Mouse (Mus musculus) CH12.LX (cell line): ENCODE data around the gene Stxbp3. TPM values are rescaled to one million over a fixed set of nuclear protein-coding genes. Genes with fewer than 3 reads are reported as not detected.

ENCODE experiments used
- DNase-seq: peaks from one replicate; pipeline ENCODE4 v3.0.0-alpha.2; 2013; ENCODE audit errors: extremely low read depth
- H3K27ac ChIP-seq: 2 replicates; pipeline ENCODE4 v1.5.1; 2012; ENCODE audit warnings: low read depth, mild to moderate bottlenecking, control low read depth, moderate library complexity; ENCODE audit not compliant: insufficient read depth
- H3K27me3 ChIP-seq: replicated peaks from 2 replicates; pipeline ENCODE3; 2012; ENCODE audit warnings: inconsistent platforms
- H3K36me3 ChIP-seq, 2 experiments: replicated peaks in 1 of 2; 2 replicates each; pipeline versions ENCODE3 to v1.6.1; 2012; ENCODE audit warnings: inconsistent platforms in 1 of 2, low read length in 1 of 2, mild to moderate bottlenecking in 1 of 2, mixed read lengths in 1 of 2, moderate library complexity in 1 of 2; ENCODE audit not compliant: control insufficient read depth in 1 of 2, insufficient read depth in 1 of 2
- H3K4me1 ChIP-seq, 2 experiments: 2 replicates each; pipeline ENCODE4 v1.6.1; 2012; ENCODE audit warnings: inconsistent platforms in 1 of 2, moderate library complexity in 1 of 2; ENCODE audit not compliant: insufficient read depth in 2 of 2, control insufficient read depth in 1 of 2
- H3K4me2 ChIP-seq: 2 replicates; pipeline ENCODE4 v1.6.1; 2012; ENCODE audit warnings: low read depth, mild to moderate bottlenecking, control low read depth; ENCODE audit not compliant: poor library complexity, insufficient read depth, severe bottlenecking
- H3K4me3 ChIP-seq, 3 experiments: fragments of 150-350 bp in 1 of 3; sonication (generic) in 1 of 3; replicated peaks in 1 of 3; 2 replicates each; pipeline versions ENCODE3 to v1.5.1; 2011 to 2012; ENCODE audit warnings: low read depth in 2 of 3, low read length in 2 of 3, mild to moderate bottlenecking in 2 of 3, moderate library complexity in 2 of 3, control low read depth in 1 of 3, improper control_type of control experiment in 1 of 3, inconsistent platforms in 1 of 3, mixed read lengths in 1 of 3; ENCODE audit not compliant: poor library complexity in 1 of 3
- H3K79me2 ChIP-seq: replicated peaks from 2 replicates; pipeline ENCODE4 v1.6.1; 2012; ENCODE audit warnings: mild to moderate bottlenecking, moderate library complexity; ENCODE audit not compliant: control insufficient read depth, poor library complexity, insufficient read depth, severe bottlenecking; ENCODE audit errors: extremely low read depth
- H3K9ac ChIP-seq: 2 replicates; pipeline ENCODE4 v1.6.1; 2012; ENCODE audit warnings: low read depth, mild to moderate bottlenecking, control low read depth, moderate library complexity; ENCODE audit not compliant: insufficient read depth
- H3K9me3 ChIP-seq: replicated peaks from 2 replicates; pipeline ENCODE3; 2012; ENCODE audit warnings: low read length, inconsistent platforms, mixed read lengths
- CHD1 ChIP-seq: IDR thresholded peaks from 2 replicates; pipeline ENCODE4 v1.6.1; 2012; ENCODE audit warnings: low read depth, low read length, improper control_type of control experiment, inconsistent platforms
- CHD2 ChIP-seq: IDR thresholded peaks from 2 replicates; pipeline ENCODE4 v1.6.1; 2011; ENCODE audit warnings: low read length, improper control_type of control experiment
- CTCF ChIP-seq, 2 experiments: IDR thresholded peaks in 1 of 2; conservative IDR thresholded peaks in 1 of 2; 2 replicates each; pipeline ENCODE4 v1.5.1; 2011 to 2012; ENCODE audit warnings: low read depth in 2 of 2, low read length in 2 of 2, improper control_type of control experiment in 1 of 2, inconsistent platforms in 1 of 2, mild to moderate bottlenecking in 1 of 2, moderate library complexity in 1 of 2
- E2F4 ChIP-seq: IDR thresholded peaks from 2 replicates; pipeline ENCODE4 v1.6.1; 2011; ENCODE audit warnings: low read depth, low read length, improper control_type of control experiment; ENCODE audit not compliant: insufficient replicate concordance
- ELF1 ChIP-seq: IDR thresholded peaks from 2 replicates; pipeline ENCODE4 v1.6.1; 2014; ENCODE audit warnings: low read depth, mild to moderate bottlenecking, inconsistent platforms, low read length, improper control_type of control experiment
- EP300 ChIP-seq: IDR thresholded peaks from 2 replicates; pipeline ENCODE4 v1.6.1; 2011; ENCODE audit warnings: low read length, improper control_type of control experiment
- ETS1 ChIP-seq: conservative IDR thresholded peaks from 2 replicates; pipeline ENCODE4 v1.6.1; 2012; ENCODE audit warnings: low read depth, mild to moderate bottlenecking, inconsistent platforms, low read length, improper control_type of control experiment, moderate library complexity
- GABPA ChIP-seq: IDR thresholded peaks from 2 replicates; pipeline ENCODE4 v1.6.1; 2012; ENCODE audit warnings: low read depth, low read length, improper control_type of control experiment, inconsistent platforms; ENCODE audit not compliant: insufficient replicate concordance
- HCFC1 ChIP-seq: IDR thresholded peaks from 2 replicates; pipeline ENCODE4 v1.6.1; 2012; ENCODE audit warnings: low read depth, mild to moderate bottlenecking, inconsistent platforms, low read length, improper control_type of control experiment
- IRF4 ChIP-seq: IDR thresholded peaks from 2 replicates; pipeline ENCODE4 v1.6.1; 2014; ENCODE audit warnings: low read depth, mild to moderate bottlenecking, inconsistent platforms, low read length, improper control_type of control experiment
- JUND ChIP-seq: conservative IDR thresholded peaks from 2 replicates; pipeline ENCODE4 v1.6.1; 2011; ENCODE audit warnings: low read depth, low read length, improper control_type of control experiment
- KAT2A ChIP-seq: IDR thresholded peaks from 2 replicates; pipeline ENCODE4 v1.6.1; 2012; ENCODE audit warnings: low read length, improper control_type of control experiment, inconsistent platforms; ENCODE audit not compliant: insufficient replicate concordance
- MAFK ChIP-seq: IDR thresholded peaks from 2 replicates; pipeline ENCODE4 v1.6.1; 2011; ENCODE audit warnings: low read length, improper control_type of control experiment; ENCODE audit not compliant: insufficient replicate concordance
- MAX ChIP-seq: IDR thresholded peaks from 2 replicates; pipeline ENCODE4 v1.6.1; 2011; ENCODE audit warnings: low read length, improper control_type of control experiment
- MAZ ChIP-seq: IDR thresholded peaks from 2 replicates; pipeline ENCODE4 v1.6.1; 2012; ENCODE audit warnings: low read depth, mild to moderate bottlenecking, inconsistent platforms, low read length, improper control_type of control experiment, moderate library complexity
- MEF2A ChIP-seq: IDR thresholded peaks from 2 replicates; pipeline ENCODE4 v1.6.1; 2014; ENCODE audit warnings: low read depth, mild to moderate bottlenecking, inconsistent platforms, low read length, improper control_type of control experiment, borderline replicate concordance
- MXI1 ChIP-seq: IDR thresholded peaks from 2 replicates; pipeline ENCODE4 v1.6.1; 2011; ENCODE audit warnings: mild to moderate bottlenecking, low read depth, low read length, improper control_type of control experiment
- NELFE ChIP-seq: IDR thresholded peaks from 2 replicates; pipeline ENCODE4 v1.6.1; 2011; ENCODE audit warnings: low read depth, low read length, improper control_type of control experiment
- NRF1 ChIP-seq: IDR thresholded peaks from 2 replicates; pipeline ENCODE4 v1.6.1; 2014; ENCODE audit warnings: low read depth, mild to moderate bottlenecking, inconsistent platforms, low read length, improper control_type of control experiment, moderate library complexity
- PAX5 ChIP-seq: IDR thresholded peaks from 2 replicates; pipeline ENCODE4 v1.6.1; 2012; ENCODE audit warnings: low read length, inconsistent platforms, mixed read lengths
- POLR2A ChIP-seq: IDR thresholded peaks from 2 replicates; pipeline ENCODE4 v1.6.1; 2011; ENCODE audit warnings: low read depth, mild to moderate bottlenecking, improper control_type of control experiment, low read length
- RCOR1 ChIP-seq: conservative IDR thresholded peaks from 2 replicates; pipeline ENCODE4 v1.6.1; 2012; ENCODE audit warnings: low read depth, mild to moderate bottlenecking, inconsistent platforms, low read length, improper control_type of control experiment
- SMC3 ChIP-seq: IDR thresholded peaks from 2 replicates; pipeline ENCODE4 v1.6.1; 2011; ENCODE audit warnings: low read depth, low read length, improper control_type of control experiment
- TCF12 ChIP-seq: IDR thresholded peaks from 2 replicates; pipeline ENCODE4 v1.6.1; 2014; ENCODE audit warnings: low read depth, mild to moderate bottlenecking, inconsistent platforms, low read length, improper control_type of control experiment
- USF1 ChIP-seq: IDR thresholded peaks from 2 replicates; pipeline ENCODE4 v1.6.1; 2014; ENCODE audit warnings: low read depth, mild to moderate bottlenecking, inconsistent platforms, low read length, improper control_type of control experiment
- USF2 ChIP-seq: conservative IDR thresholded peaks from 2 replicates; pipeline ENCODE4 v1.6.1; 2011; ENCODE audit warnings: low read depth, low read length, improper control_type of control experiment
- ZKSCAN1 ChIP-seq: IDR thresholded peaks from 2 replicates; pipeline ENCODE4 v1.6.1; 2012; ENCODE audit warnings: low read depth, inconsistent platforms, low read length, improper control_type of control experiment, borderline replicate concordance
- ZMIZ1 ChIP-seq: IDR thresholded peaks from 2 replicates; pipeline ENCODE4 v1.6.1; 2012; ENCODE audit warnings: low read depth, mild to moderate bottlenecking, inconsistent platforms, low read length, improper control_type of control experiment
- ZNF384 ChIP-seq: IDR thresholded peaks from 2 replicates; pipeline ENCODE4 v1.6.1; 2012; ENCODE audit warnings: low read depth, low read length, improper control_type of control experiment, inconsistent platforms
- dilution Hi-C: fragments of 300-500 bp; cut with MboI; formaldehyde crosslinking; loops from 2 replicates; pipeline ENCODE4 v1.14.3; 2020; ENCODE audit warnings: low sequenced_read_pairs; ENCODE audit not compliant: extremely low pct_unique_long_range_greater_than_20kb, extremely low pct_ligation_motif_present
- in situ Hi-C: fragments of 300-500 bp; cut with MboI; formaldehyde crosslinking; loops from 3 replicates; pipeline ENCODE4 v1.14.3; 2019; ENCODE audit warnings: low sequenced_read_pairs, low pct_ligation_motif_present, low pct_unique_long_range_greater_than_20kb, mixed read lengths
- polyA plus RNA-seq: library from polyadenylated mRNA; unstranded; fragments of >175 nt; gene quantifications from 2 replicates; pipeline ENCODE4 v1.2.1, GENCODE M21; 2012; ENCODE audit warnings: low read depth; ENCODE audit not compliant: insufficient read length
- total RNA-seq, 2 experiments: library from RNA; depleted of rRNA; stranded (reverse); fragments of 300-350 nt in 1 of 2; fragments of >200 nt in 1 of 2; gene quantifications; 2 replicates each; pipeline ENCODE4 v1.2.3; 2012 to 2014

Gene Stxbp3
- total and polyA plus RNA-seq, 3 experiments = 12.1 to 21.5 (median 14.4) TPM

- TF ChIP-seq POLR2A (no peak), USF2 (no peak), ZKSCAN1 (no peak), IRF4 (0 out of 2 replicates have a peak, but pooled peaks have one; percentile 37), KAT2A (no peak), NRF1 (no peak), NELFE (no peak), ELF1 (peak; percentile 62; the same call in 1 of the 2 replicates), CHD1 (no peak), ZNF384 (no peak), SMC3 (no peak), GABPA (no peak), RCOR1 (no peak), JUND (no peak), TCF12 (peak; percentile 34; the same call in 1 of the 2 replicates), E2F4 (no peak), CTCF (conservative IDR thresholded peaks at IDR 0.05 in 1 of 2, IDR thresholded peaks at IDR 0.05 in 1 of 2; ENCODE audit: low read depth in 2 of 2, low read length in 2 of 2) (no peak), ZMIZ1 (no peak), CHD2 (no peak), MAX (no peak), EP300 (no peak), MXI1 (no peak), MAFK (no peak), USF1 (no peak), MEF2A (peak; percentile 62; the same call in 1 of the 2 replicates), HCFC1 (0 out of 2 replicates have a peak, but pooled peaks have one; percentile 15), MAZ (no peak), PAX5 (no peak), ETS1 (no peak; the same call in 1 of the 2 replicates)
- TF ChIP-seq, all 38 proteins: peak for 5
- Histone ChIP-seq H3K36me3 (no peaks in the 10 kb centered on the region), H3K9me3 (no peaks in the 10 kb centered on the region), H3K27ac (peak overlapping the region; percentile 45), H3K4me2 (peak overlapping the region; percentile 74), H3K79me2 (no peaks in the 10 kb centered on the region), H3K4me1 (peaks cover 23 to 67% of the 10 kb centered on the region in 2 experiments), H3K9ac (peak overlapping the region; percentile 17), H3K27me3 (no peaks in the 10 kb centered on the region), H3K4me3 (peak overlapping the region; percentile 7 to 49 (median 26))
- dilution Hi-C loops = no loop called here
- peak; percentile 66 for DNase-seq
- in situ Hi-C loops = no loop called here
These were observed 40.5 kb upstream of the Stxbp3 start for GRCm38 (mm10) chr3:108880544-108881507.
